Mouse (Mus musculus): ENCODE measurements around the gene Acot13.
"Not testable (repeated sequence)": the region's sequence is repeated elsewhere in the genome, so short reads cannot be mapped to it uniquely, and the experiment has no call there.

Acot13 gene

GRCm38 (mm10) chr13:24831353-24832130 lies at the start of gene Acot13, which contains the start of gene Tdp2:
Gene Acot13, minus strand, starts transcription at chr13:24831540.
Gene Tdp2, plus strand, starts transcription at chr13:24831679.
- in situ Hi-C loops (cut with MboI; ENCODE audit: low sequenced_read_pairs) = no loop called here

- in situ Hi-C loops (cut with MboI; ENCODE audit: low sequenced_read_pairs) = no loop called here
Observed at GRCm38 (mm10) chr13:24880704-24881103, 49.4 kb upstream of the Acot13 start.

GRCm38 (mm10) chr13:24880208-24880607 lies 48.9 kb upstream of the Acot13 start:
- in situ Hi-C loops (cut with MboI; ENCODE audit: low sequenced_read_pairs) = no loop called here

GRCm38 (mm10) chr13:24879359-24880040 lies 48.2 kb upstream of the Acot13 start:
- in situ Hi-C loops (cut with MboI; ENCODE audit: low sequenced_read_pairs) = no loop called here

- in situ Hi-C loops (cut with MboI; ENCODE audit: low sequenced_read_pairs) = no loop called here
Observed at GRCm38 (mm10) chr13:24868233-24868632, 36.9 kb upstream of the Acot13 start.

GRCm38 (mm10) chr13:24867789-24868188 lies 36.4 kb upstream of the Acot13 start:
- in situ Hi-C loops (cut with MboI; ENCODE audit: low sequenced_read_pairs) = no loop called here

- in situ Hi-C loops (cut with MboI; ENCODE audit: low sequenced_read_pairs) = no loop called here
Observed at GRCm38 (mm10) chr13:24866430-24867402, 35.4 kb upstream of the Acot13 start.

- in situ Hi-C loops (cut with MboI; ENCODE audit: low sequenced_read_pairs) = no loop called here
Observed at GRCm38 (mm10) chr13:24862520-24862919, 31.2 kb upstream of the Acot13 start.

- in situ Hi-C loops (cut with MboI; ENCODE audit: low sequenced_read_pairs) = no loop called here
Observed at GRCm38 (mm10) chr13:24862021-24862420, 30.7 kb upstream of the Acot13 start.

- in situ Hi-C loops (cut with MboI; ENCODE audit: low sequenced_read_pairs) = no loop called here
Observed at GRCm38 (mm10) chr13:24861084-24861483, 29.7 kb upstream of the Acot13 start.

GRCm38 (mm10) chr13:24859115-24859514 lies 27.8 kb upstream of the Acot13 start:
- in situ Hi-C loops (cut with MboI; ENCODE audit: low sequenced_read_pairs) = no loop called here

GRCm38 (mm10) chr13:24852570-24852969 lies 21.2 kb upstream of the Acot13 start:
- in situ Hi-C loops (cut with MboI; ENCODE audit: low sequenced_read_pairs) = no loop called here

GRCm38 (mm10) chr13:24851989-24852388 lies 20.6 kb upstream of the Acot13 start:
- in situ Hi-C loops (cut with MboI; ENCODE audit: low sequenced_read_pairs) = no loop called here

- in situ Hi-C loops (cut with MboI; ENCODE audit: low sequenced_read_pairs) = no loop called here
Observed at GRCm38 (mm10) chr13:24849318-24849717, 18.0 kb upstream of the Acot13 start.

- in situ Hi-C loops (cut with MboI; ENCODE audit: low sequenced_read_pairs) = no loop called here
Observed at GRCm38 (mm10) chr13:24844983-24845955, 13.9 kb upstream of the Acot13 start, which contains the start of gene D130043K22Rik. Gene D130043K22Rik, plus strand, starts transcription at chr13:24845135.

- in situ Hi-C loops (cut with MboI; ENCODE audit: low sequenced_read_pairs) = no loop called here
Observed at GRCm38 (mm10) chr13:24841702-24842101, 10.4 kb upstream of the Acot13 start.

- in situ Hi-C loops (cut with MboI; ENCODE audit: low sequenced_read_pairs) = no loop called here
Observed at GRCm38 (mm10) chr13:24839831-24840230, 8.5 kb upstream of the Acot13 start.

- in situ Hi-C loops (cut with MboI; ENCODE audit: low sequenced_read_pairs) = not testable (repeated sequence)
Observed at GRCm38 (mm10) chr13:24837765-24838164, 6.4 kb upstream of the Acot13 start.

GRCm38 (mm10) chr13:24832811-24833155 lies 1.4 kb upstream of the Acot13 start:
- in situ Hi-C loops (cut with MboI; ENCODE audit: low sequenced_read_pairs) = no loop called here
